Mouse (Mus musculus) spleen, postnatal 10 days (tissue): Measurements from ENCODE around the gene Ormdl2.

ENCODE experiments used
- DNase-seq, 2 experiments: peaks; one replicate each; pipeline ENCODE4 v3.0.0; 2021 to 2022; ENCODE audit warnings: low spot score in 2 of 2

The Ormdl2 gene

DNA sequence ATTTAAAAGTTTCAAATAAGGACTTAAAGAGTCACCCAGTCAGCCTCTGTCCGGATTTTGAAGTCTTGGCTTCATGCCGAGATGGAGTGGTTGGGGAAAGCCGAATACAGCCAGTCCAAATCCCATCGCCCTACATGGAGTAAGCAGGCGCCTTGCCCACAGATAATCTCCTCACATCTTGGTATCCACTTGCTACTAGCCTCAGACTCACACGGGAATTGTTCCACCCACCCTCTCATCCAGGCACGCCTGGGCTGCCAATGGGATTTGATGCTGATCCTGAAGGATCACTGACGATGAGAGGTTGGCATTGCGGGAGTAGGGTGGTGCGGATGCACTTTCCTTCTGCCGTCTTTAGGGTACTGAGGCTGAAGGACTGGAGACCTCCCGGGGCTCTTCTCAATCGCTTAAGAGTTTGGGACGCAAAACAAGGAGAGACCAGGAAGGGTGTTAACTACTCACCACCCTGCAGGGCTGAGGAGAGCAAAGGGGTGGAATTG lies 17.6 kb downstream of the Ormdl2 start, which contains the start of gene Dnajc14:
Gene Dnajc14, plus strand, starts transcription at position 292 of the 500 bp plus-strand sequence.
- peak; percentile 30 to 35 for DNase-seq

DNA sequence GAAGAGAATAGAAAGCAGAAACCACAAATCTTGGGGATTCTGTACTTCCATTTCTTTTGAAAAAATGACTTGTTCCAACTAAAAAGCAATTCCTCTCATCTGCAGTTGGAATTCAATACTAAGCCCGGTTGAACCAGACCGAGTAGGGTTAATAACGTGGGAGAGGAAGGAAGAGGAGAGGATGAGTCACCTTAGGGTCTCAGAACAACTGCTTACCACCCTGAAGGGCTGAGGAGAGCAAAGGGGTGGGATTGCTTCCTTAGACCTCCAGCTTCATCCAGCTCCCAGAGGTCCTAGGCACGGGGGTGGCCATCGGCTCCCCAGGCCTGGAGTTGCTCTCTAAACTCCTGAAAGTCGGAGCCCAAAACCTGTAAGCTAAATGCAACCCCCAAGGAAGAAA lies 18.1 kb downstream of the Ormdl2 start:
- DNase-seq, result no peak

DNA sequence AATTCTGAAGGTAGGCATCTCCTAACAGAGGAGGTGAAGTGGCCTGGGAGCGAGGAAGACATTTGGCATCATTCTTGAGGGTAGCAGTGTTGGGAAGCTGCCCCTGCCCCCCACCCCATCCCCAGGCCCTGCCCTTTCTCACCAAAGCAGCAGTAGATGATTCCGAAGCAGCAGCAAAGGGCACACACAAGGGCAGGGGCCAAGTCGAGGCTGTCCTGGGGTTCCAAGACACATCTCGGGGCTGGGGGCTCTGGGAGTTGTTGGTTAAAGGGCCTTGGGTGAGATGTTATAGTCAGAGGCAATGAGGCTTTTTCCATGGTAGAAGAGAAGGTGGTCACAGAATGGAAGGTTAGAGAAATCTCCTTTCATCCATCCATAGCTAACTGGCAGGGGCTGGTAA lies 18.5 kb downstream of the Ormdl2 start:
- no peak for DNase-seq

DNA sequence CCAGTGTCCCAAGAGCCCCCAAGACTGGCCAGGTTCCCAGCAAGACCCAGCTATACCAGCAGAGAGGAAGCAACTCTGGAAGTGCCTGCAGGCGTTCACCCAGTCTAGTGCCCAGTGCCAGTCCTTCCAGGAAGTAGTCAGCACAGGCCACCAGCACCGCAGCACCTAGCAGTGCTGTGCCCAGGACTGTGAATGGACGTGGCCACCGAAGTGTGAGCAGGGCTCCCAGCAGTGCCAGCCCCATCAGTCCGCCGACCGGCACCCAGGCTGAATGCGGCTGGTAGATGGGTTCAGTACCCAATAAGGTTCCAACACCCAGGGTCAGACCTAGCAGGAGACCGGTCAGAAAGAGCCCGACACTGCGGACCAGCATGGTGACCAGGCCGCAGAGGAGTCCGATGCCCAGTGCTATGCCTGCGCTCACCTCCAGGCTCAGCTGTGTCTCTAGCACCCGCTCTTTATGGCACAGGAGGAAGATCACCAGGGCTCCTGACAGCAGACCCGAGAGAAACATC lies 19.4 kb downstream of the Ormdl2 start:
- DNase-seq, result no peak

DNA sequence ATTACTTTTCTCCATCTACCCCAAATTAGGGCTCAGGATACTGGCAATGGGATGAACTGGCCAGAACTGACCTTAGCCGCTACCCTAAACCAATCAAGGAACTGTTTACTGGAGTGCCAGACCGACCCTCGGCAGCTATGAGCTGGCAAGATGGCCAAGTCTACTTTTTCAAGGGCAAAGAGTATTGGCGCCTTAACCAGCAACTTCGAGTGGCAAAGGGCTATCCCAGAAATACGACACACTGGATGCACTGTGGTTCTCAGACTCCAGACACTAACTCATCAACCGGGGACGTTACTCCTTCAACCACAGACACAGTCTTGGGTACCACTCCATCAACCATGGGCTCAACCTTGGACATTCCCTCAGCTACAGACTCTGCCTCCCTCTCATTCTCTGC lies 22.8 kb downstream of the Ormdl2 start:
- DNase-seq, result no peak

DNA sequence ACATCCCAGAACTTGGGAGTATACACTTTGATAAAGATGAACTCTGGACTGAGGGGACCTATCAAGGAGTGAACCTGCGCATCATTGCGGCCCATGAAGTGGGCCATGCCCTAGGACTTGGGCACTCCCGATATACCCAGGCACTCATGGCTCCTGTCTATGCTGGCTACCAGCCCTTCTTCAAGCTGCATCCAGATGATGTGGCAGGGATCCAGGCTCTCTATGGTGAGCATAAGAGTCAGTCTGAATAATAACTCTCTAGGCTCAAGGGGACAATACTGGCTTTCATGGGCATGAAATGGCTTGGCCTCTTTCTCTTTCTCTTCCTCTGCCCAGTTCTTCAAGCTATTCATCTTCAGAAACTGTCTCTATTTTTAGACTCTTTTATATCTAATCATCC lies 25.9 kb downstream of the Ormdl2 start:
- no peak for DNase-seq

DNA sequence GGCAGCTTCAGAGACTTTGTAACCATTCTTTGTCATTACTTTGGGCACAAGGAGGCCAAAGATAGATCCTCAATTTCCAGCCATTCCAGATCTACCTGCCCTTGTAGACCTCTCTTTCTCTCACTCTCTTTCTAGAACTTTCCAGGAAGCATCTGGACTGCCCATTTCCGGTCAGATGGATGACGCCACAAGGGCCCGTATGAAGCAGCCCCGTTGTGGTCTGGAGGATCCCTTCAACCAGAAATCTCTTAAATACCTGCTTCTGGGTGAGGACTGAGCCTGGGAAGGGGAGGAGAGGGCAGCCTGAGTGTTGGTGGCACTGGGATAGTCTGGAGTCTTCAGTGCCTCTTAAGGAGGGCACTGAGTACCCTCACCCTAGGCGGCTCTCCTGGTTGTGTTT lies 27.1 kb downstream of the Ormdl2 start:
- DNase-seq, result no peak

DNA sequence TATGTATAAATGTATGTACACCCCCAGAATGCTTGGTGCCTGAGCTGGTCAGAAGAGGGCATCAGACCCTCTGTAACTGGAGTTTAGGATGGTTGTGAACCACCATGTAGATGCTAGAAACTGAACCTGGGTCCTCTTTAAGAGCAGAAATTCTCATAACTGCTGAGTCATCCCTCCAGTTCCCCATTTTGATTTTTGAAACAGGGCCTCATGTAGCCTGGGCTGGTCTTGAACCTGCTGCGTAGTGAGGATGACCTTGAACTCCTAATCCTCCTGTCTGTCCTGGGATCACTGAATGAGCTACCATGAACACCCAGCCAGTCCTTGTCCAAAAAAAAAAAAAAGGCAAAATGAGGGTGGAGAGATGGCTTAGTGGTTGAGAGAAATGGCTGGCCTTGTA lies 28.2 kb downstream of the Ormdl2 start:
- DNase-seq, result no peak

DNA sequence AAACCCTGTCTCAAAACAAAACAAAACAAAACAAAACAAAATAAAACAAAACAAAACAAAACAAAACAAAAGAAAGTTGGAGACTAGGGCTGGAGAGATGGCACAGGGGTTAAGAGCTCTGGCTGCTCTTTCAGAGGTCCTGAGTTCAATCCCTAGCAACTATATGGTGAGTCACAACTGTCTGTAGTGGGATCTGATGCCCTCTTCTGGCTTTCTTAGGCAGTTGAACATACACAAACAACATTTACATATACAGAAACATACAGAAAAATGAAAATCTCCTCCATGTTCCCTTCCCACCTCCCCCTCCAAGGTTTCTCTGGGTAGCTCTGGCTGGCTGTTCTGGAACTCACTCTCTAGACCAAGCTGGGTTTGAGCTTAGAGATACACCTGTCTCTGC lies 29.4 kb downstream of the Ormdl2 start:
- DNase-seq, result no peak

DNA sequence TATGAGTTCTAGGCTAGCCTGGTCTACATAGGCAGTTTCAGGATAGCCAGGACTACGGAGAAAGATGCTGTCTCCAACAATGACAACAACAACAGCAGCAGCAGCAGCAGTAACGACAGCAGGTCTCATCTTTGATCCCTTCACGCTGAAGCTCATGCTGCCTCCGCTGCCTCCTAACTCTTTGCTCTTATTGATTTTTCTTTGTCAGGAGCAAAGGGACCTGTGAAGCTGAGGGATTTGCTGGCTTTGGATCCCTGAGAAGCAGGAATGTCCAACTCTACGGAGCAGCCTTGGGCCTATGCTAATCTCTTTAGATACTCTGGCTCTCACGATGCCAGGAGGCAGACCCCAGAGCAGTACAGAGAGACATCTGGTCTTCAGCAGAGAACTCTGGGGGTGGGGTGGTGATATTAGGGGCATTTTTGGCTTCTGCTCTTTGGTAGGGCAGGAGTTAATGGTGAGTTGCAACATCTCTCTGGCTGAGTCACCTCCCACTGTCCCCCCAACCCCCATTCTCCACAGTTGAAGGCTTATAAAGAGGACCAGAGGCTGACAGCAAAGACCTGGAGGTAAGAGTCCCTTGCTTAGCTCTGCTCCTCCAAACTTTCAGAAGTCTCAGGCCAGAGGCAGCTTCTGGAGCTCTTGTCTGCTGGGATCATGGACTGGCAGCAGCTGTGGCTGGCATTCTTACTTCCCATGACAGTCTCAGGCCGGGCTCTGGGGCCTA lies 30.9 kb downstream of the Ormdl2 start, which contains the start of gene Mmp19:
Gene Mmp19, plus strand, starts transcription at position 513 of the 727 bp plus-strand sequence.
- DNase-seq, result no peak

DNA sequence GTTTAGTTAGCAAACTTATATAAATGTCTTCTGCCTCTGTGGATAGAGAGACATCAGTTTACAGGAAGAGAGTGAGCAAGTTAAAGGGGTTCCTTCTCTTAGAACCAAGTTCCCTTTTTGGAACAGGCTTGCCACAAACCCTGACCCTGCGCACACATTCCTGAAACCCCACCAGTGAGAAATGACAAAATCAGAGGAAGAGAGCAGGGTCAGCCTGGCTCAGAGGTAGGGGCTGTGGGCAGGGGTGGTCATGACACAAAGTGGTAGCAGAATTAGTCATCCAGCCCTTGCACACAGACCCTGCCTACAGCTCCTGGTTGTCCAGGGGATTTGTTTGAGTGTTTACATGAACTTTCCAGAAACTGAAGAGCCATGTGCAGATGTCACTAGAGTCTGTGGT lies 41.2 kb downstream of the Ormdl2 start:
- no peak for DNase-seq

DNA sequence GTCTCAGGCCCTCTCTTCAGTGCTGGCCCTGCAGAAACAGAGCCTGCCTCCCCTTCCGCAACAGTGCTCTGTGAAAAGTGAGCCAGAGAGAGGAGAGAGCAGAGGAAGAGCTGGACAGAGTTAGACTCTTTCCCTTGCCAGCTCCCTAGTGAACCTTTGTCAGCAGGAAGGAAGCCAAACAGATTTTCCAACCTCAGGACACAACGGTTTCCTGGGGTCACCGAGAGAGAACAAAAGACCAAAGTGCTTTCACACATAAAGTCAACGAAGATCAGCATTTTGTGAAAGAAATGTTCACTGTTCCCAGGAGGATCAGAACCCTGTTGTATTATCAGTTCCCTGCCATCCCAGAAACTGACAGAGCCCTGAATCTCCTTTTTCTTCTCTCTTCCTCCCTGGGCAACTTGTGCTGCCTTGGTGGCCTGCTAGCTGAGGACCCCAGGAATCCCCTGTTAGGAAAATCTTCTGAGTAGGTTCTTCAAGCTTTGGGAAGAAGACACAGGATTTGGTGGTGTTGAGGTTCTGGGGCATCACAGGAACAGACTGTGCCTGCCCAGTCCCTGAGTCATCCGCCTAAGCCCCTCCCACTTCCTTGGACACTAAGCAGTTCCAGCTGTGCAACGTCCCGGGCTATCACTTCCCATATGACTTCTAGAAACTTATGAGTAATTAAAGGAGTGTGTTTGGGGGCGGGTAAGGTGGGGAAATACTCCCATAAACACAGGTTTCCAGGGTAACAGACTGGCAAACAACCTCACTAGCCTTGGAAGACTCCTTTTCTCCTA lies 42.2 kb downstream of the Ormdl2 start:
- peak in 1 of 2 experiments; percentile 47 for DNase-seq

DNA sequence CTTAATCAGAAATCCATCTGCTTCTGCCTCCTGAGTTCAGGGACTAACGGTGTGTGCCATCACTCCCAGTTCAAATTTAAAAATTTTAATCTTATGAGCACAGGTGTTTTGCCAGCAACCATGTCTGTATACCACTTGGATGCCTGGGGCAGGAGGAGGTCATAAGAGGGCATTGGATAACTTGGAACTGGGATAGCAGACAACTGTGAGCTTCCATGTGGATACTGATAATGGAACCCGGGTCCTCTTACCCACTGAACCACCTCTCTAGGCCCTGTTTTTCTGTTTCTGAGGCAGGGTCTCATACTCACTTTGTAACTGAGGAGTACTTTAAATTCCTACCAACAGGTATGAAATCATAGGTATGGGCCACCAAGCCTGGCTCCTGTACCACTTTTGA lies 43.0 kb downstream of the Ormdl2 start:
- DNase-seq, result no peak

DNA sequence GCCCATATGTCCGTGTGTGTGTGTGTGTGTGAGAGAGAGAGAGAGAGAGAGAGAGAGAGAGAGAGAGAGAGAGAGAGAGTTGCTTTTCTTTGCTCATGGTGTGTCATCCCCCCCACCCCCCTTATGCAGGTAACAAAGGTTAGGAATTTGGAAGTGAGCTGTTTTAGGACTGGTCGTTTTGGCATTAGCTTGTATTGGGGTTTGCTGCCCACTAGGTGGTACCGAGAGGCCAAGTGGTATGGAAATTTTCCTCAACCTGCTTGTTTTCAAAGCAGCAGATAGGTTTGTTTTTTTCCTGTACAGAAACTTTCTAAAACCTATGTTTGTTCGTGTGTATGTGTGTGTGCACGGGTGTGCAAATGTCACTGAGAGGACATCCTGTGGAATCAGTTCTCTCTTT lies 47.8 kb downstream of the Ormdl2 start:
- no peak for DNase-seq

DNA sequence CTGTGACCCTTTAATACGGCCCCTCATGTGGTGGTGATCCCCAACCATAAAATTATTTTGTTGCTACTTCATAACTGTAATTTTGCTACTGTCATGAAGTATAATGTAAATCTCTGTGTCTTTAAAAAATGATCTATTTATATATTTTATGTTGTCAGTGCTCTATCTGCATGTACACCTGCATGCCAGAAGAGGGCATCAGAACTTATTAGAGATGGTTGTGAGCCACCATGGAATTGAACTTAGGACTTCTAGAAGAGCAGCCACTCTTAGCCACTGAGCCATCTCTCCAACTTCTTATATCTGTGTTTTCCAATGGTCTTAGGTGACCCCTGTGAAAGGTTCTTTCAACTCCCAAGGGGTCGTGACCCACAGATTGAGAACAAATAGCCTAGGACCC lies 48.5 kb downstream of the Ormdl2 start:
- no peak for DNase-seq
